Mouse (Mus musculus) midbrain, embryonic 12.5 days (tissue): ENCODE measurements around the gene Cyth2. TPM values are rescaled to one million over a fixed set of nuclear protein-coding genes. Genes with fewer than 3 reads are reported as not detected.
A peak's percentile ranks its signal among the peaks of the same experiment; 100 is the strongest.

Experiments used
- ATAC-seq: fragments of 200-750 bp; cut with Nextera tagmentation; 2 replicates; pipeline ENCODE4 v1.8.0; 2017; ENCODE audit warnings: low read depth, moderate TSS enrichment, moderate library complexity; ENCODE audit not compliant: low FRiP score
- H3K27ac ChIP-seq: fragments of 300-500 bp; sonication (generic); replicated peaks from 2 replicates; pipeline ENCODE4 v1.5.1; 2016; ENCODE audit warnings: mild to moderate bottlenecking
- H3K27me3 ChIP-seq: fragments of 300-500 bp; sonication (generic); 2 replicates; pipeline ENCODE4 v1.6.1; 2016; ENCODE audit warnings: mild to moderate bottlenecking
- H3K36me3 ChIP-seq: fragments of 300-500 bp; sonication (generic); 2 replicates; pipeline ENCODE4 v1.6.1; 2016
- H3K4me1 ChIP-seq: fragments of 300-500 bp; sonication (generic); 2 replicates; pipeline ENCODE4 v1.6.1; 2016
- H3K4me2 ChIP-seq: fragments of 300-500 bp; sonication (generic); replicated peaks from 2 replicates; pipeline ENCODE4 v1.6.1; 2016; ENCODE audit warnings: mild to moderate bottlenecking, moderate library complexity
- H3K4me3 ChIP-seq: fragments of 300-500 bp; sonication (generic); 2 replicates; pipeline ENCODE4 v1.5.1; 2016; ENCODE audit warnings: mild to moderate bottlenecking
- H3K9ac ChIP-seq: fragments of 300-500 bp; sonication (generic); replicated peaks from 2 replicates; pipeline ENCODE4 v1.6.1; 2016; ENCODE audit warnings: mild to moderate bottlenecking, moderate library complexity
- H3K9me3 ChIP-seq: fragments of 300-500 bp; sonication (generic); 2 replicates; pipeline ENCODE4 v1.6.1; 2016; ENCODE audit warnings: mild to moderate bottlenecking
- WGBS: fragments of 180-500 bp; shearing (Covaris S2); methylation state at CpG from one replicate; pipeline ENCODE4 v1.1.7; 2016; 5-methylcytosine and 5-hydroxymethylcytosine counted together
- polyA plus RNA-seq: library from polyadenylated mRNA; unstranded; fragments of >200 nt; fragmentation: Nextera tagmentation; extraction: Ambion mirVana; gene quantifications from 2 replicates; pipeline ENCODE4 v1.2.1, GENCODE M21; 2016

Gene Cyth2
- polyA plus RNA-seq, 1 experiment from 2014 or later: 293 TPM

- Histone ChIP-seq H3K9me3 (no peaks in the 10 kb centered on the region), H3K27ac (no peak overlapping the region), H3K9ac (no peak overlapping the region), H3K36me3 (peaks cover 73% of the 10 kb centered on the region), H3K27me3 (peaks cover 55% of the 10 kb centered on the region), H3K4me2 (no peak overlapping the region), H3K4me1 (peaks cover 24% of the 10 kb centered on the region), H3K4me3 (no peak overlapping the region)
- ATAC-seq: no peak
- 95% methylated on average over 29 of the region's 29 CpGs for WGBS
Measured at GRCm38 (mm10) chr7:45794971-45795370, 19.4 kb downstream of the Cyth2 start.

- 89% methylated on average over 30 of the region's 44 CpGs for WGBS
- peaks cover 24% of the 10 kb centered on the region for H3K4me1 ChIP-seq
- H3K36me3 ChIP-seq: peaks cover 79% of the 10 kb centered on the region
- peaks cover 50% of the 10 kb centered on the region for H3K27me3 ChIP-seq
- no peaks in the 10 kb centered on the region for H3K9me3 ChIP-seq
- no peak overlapping the region for H3K9ac ChIP-seq
- no peak overlapping the region for H3K4me3 ChIP-seq
- no peak for ATAC-seq
- H3K4me2 ChIP-seq: no peak overlapping the region
- no peak overlapping the region for H3K27ac ChIP-seq
Measured at GRCm38 (mm10) chr7:45793969-45794585, 20.3 kb downstream of the Cyth2 start.

GRCm38 (mm10) chr7:45793240-45793639 lies 21.1 kb downstream of the Cyth2 start:
- Histone ChIP-seq H3K9ac (no peak overlapping the region), H3K4me3 (no peak overlapping the region), H3K9me3 (no peaks in the 10 kb centered on the region), H3K4me2 (no peak overlapping the region), H3K27ac (no peak overlapping the region), H3K4me1 (peaks cover 15% of the 10 kb centered on the region), H3K27me3 (peaks cover 42% of the 10 kb centered on the region), H3K36me3 (peaks cover 87% of the 10 kb centered on the region)
- no peak for ATAC-seq
- WGBS: 85% methylated on average over 24 of the region's 24 CpGs

- Histone ChIP-seq H3K4me3 (no peak overlapping the region), H3K36me3 (peaks cover 97% of the 10 kb centered on the region), H3K27me3 (peaks cover 29% of the 10 kb centered on the region), H3K9ac (no peak overlapping the region), H3K27ac (no peak overlapping the region), H3K4me1 (peaks cover 10% of the 10 kb centered on the region), H3K9me3 (no peaks in the 10 kb centered on the region), H3K4me2 (no peak overlapping the region)
- 72% methylated on average over 17 of the region's 17 CpGs for WGBS
- no peak for ATAC-seq
Measured at GRCm38 (mm10) chr7:45791756-45792490, 22.5 kb downstream of the Cyth2 start.

- Histone ChIP-seq H3K27me3 (peaks cover 17% of the 10 kb centered on the region), H3K27ac (no peak overlapping the region), H3K4me2 (no peak overlapping the region), H3K4me3 (no peak overlapping the region), H3K36me3 (peaks cover 86% of the 10 kb centered on the region), H3K9me3 (no peaks in the 10 kb centered on the region), H3K9ac (no peak overlapping the region), H3K4me1 (peaks cover 17% of the 10 kb centered on the region)
- 88% methylated on average over 6 of the region's 6 CpGs for WGBS
- ATAC-seq: no peak
Measured at GRCm38 (mm10) chr7:45790721-45791120, 23.7 kb downstream of the Cyth2 start.

GRCm38 (mm10) chr7:45787642-45788041 lies 26.7 kb downstream of the Cyth2 start:
- H3K4me1 ChIP-seq: peaks cover 28% of the 10 kb centered on the region
- H3K4me3 ChIP-seq: peak overlapping the region; percentile 87
- H3K9me3 ChIP-seq: no peaks in the 10 kb centered on the region
- peaks cover 55% of the 10 kb centered on the region for H3K36me3 ChIP-seq
- H3K27ac ChIP-seq: no peak overlapping the region
- peaks cover 6% of the 10 kb centered on the region; the same call in 1 of the 2 replicates for H3K27me3 ChIP-seq
- peak overlapping the region; percentile 73 for H3K4me2 ChIP-seq
- WGBS: 86% methylated on average over 22 of the region's 22 CpGs
- no peak overlapping the region for H3K9ac ChIP-seq
- no peak for ATAC-seq

- peaks cover 8% of the 10 kb centered on the region; the same call in 1 of the 2 replicates for H3K27me3 ChIP-seq
- WGBS: 7% methylated on average over 17 of the region's 17 CpGs
- peaks cover 28% of the 10 kb centered on the region for H3K4me1 ChIP-seq
- peak overlapping the region; percentile 95 for H3K9ac ChIP-seq
- H3K4me2 ChIP-seq: peak overlapping the region; percentile 73
- H3K4me3 ChIP-seq: peak overlapping the region; percentile 87
- peaks cover 47% of the 10 kb centered on the region for H3K36me3 ChIP-seq
- ATAC-seq: peak; percentile 17
- H3K27ac ChIP-seq: peak overlapping the region; percentile 93; the same call in 1 of the 2 replicates
- H3K9me3 ChIP-seq: no peaks in the 10 kb centered on the region
Measured at GRCm38 (mm10) chr7:45786661-45787413, 27.5 kb downstream of the Cyth2 start.

- H3K27me3 ChIP-seq: peaks cover 9% of the 10 kb centered on the region; the same call in 1 of the 2 replicates
- ATAC-seq: peak; percentile 64
- peak overlapping the region; percentile 87 for H3K4me3 ChIP-seq
- peak overlapping the region; percentile 93 for H3K27ac ChIP-seq
- no peaks in the 10 kb centered on the region for H3K9me3 ChIP-seq
- H3K4me2 ChIP-seq: peak overlapping the region; percentile 73
- peaks cover 40% of the 10 kb centered on the region for H3K36me3 ChIP-seq
- H3K4me1 ChIP-seq: peaks cover 28% of the 10 kb centered on the region
- H3K9ac ChIP-seq: peak overlapping the region; percentile 95
- WGBS: under 1% methylated on average over 14 of the region's 14 CpGs
Measured at GRCm38 (mm10) chr7:45786136-45786578, 28.2 kb downstream of the Cyth2 start.

GRCm38 (mm10) chr7:45785388-45786135 lies 28.8 kb downstream of the Cyth2 start:
- H3K9me3 ChIP-seq: no peaks in the 10 kb centered on the region
- H3K4me3 ChIP-seq: peak overlapping the region; percentile 87
- H3K4me2 ChIP-seq: peak overlapping the region; percentile 73
- WGBS: under 1% methylated on average over 37 of the region's 42 CpGs
- peaks cover 34% of the 10 kb centered on the region for H3K36me3 ChIP-seq
- H3K4me1 ChIP-seq: peaks cover 28% of the 10 kb centered on the region
- peak overlapping the region; percentile 93 for H3K27ac ChIP-seq
- H3K27me3 ChIP-seq: peaks cover 15% of the 10 kb centered on the region; the same call in 1 of the 2 replicates
- peak overlapping the region; percentile 95 for H3K9ac ChIP-seq
- ATAC-seq: peak; percentile 47

- peaks cover 29% of the 10 kb centered on the region for H3K4me1 ChIP-seq
- WGBS: 20% methylated on average over 20 of the region's 20 CpGs
- ATAC-seq: peak; percentile 55
Measured at GRCm38 (mm10) chr7:45784524-45785372, 29.6 kb downstream of the Cyth2 start, which contains the start of gene Sult2b1. Gene Sult2b1 (minus strand): TSS chr7:45784669.

More at GRCm38 (mm10) chr7:45784524-45785372, 29.6 kb downstream of the Cyth2 start, which contains the start of gene Sult2b1:
- Histone ChIP-seq H3K9me3 (no peaks in the 10 kb centered on the region), H3K27me3 (peaks cover 15% of the 10 kb centered on the region; the same call in 1 of the 2 replicates), H3K9ac (peak within 1 kb of the TSS; percentile 95), H3K4me2 (peak within 1 kb of the TSS; percentile 73), H3K4me3 (peak within 1 kb of the TSS; percentile 87), H3K36me3 (peaks cover 26% of the 10 kb centered on the region), H3K27ac (peak within 1 kb of the TSS; percentile 93)
